Mouse (Mus musculus) neural tube, embryonic 13.5 days (tissue): ENCODE measurements at regions not wholly inside any gene's neighbourhood (a gene's known extent, or its start where the extent isn't known, plus 50 kb on each side); places are given as distances from the start of the nearest gene placed in this dataset.

ENCODE experiments used
- ATAC-seq: fragments of 200-750 bp; cut with Nextera tagmentation; 2 replicates; pipeline ENCODE4 v1.8.0; 2017; ENCODE audit warnings: low read depth, mild to moderate bottlenecking, moderate TSS enrichment, moderate library complexity
- H3K27ac ChIP-seq: fragments of 300-500 bp; sonication (generic); replicated peaks from 2 replicates; pipeline ENCODE4 v1.5.1; 2015; ENCODE audit warnings: moderate library complexity, mild to moderate bottlenecking, inconsistent platforms
- H3K27me3 ChIP-seq: fragments of 300-500 bp; sonication (generic); 2 replicates; pipeline ENCODE4 v1.6.1; 2015; ENCODE audit warnings: mild to moderate bottlenecking, inconsistent platforms
- H3K36me3 ChIP-seq: fragments of 300-500 bp; sonication (generic); 2 replicates; pipeline ENCODE4 v1.6.1; 2015; ENCODE audit warnings: mild to moderate bottlenecking, inconsistent platforms
- H3K4me1 ChIP-seq: fragments of 300-500 bp; sonication (generic); replicated peaks from 2 replicates; pipeline ENCODE4 v1.6.1; 2015; ENCODE audit warnings: inconsistent platforms
- H3K4me2 ChIP-seq: fragments of 300-500 bp; sonication (generic); 2 replicates; pipeline ENCODE4 v1.6.1; 2015; ENCODE audit warnings: inconsistent platforms, mild to moderate bottlenecking, moderate library complexity
- H3K4me3 ChIP-seq: fragments of 300-500 bp; sonication (generic); 2 replicates; pipeline ENCODE4 v1.5.1; 2015; ENCODE audit warnings: mild to moderate bottlenecking, inconsistent platforms
- H3K9ac ChIP-seq: fragments of 300-500 bp; sonication (generic); 2 replicates; pipeline ENCODE4 v1.6.1; 2015; ENCODE audit warnings: moderate library complexity, mild to moderate bottlenecking, inconsistent platforms
- H3K9me3 ChIP-seq: fragments of 300-500 bp; sonication (generic); 2 replicates; pipeline ENCODE4 v1.6.1; 2016; ENCODE audit warnings: inconsistent platforms
- WGBS: fragments of 180-500 bp; shearing (Covaris S2); methylation state at CpG from one replicate; pipeline ENCODE4 v1.1.7; 2015; 5-methylcytosine and 5-hydroxymethylcytosine counted together

DNA sequence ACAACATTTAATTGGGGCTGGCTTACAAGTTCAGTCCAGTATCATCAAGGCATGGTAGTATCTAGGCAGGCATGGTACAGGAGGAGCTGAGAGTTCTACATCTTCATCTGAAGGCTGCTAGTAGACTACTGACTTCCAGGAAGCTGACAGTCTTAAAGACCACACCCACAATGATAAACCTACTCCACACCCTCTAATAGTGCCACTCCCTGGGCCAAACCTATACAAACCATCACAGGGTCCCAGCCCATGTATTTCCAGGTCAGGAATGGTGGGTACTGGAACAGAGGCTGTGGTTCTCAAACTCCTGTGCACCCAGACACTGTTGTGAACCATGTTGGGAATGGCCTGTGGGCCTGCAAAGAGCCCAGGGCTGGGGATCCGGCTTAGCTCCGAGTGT, 55.2 kb upstream of the Eif4g2 start:
- Histone ChIP-seq H3K9me3 (no peaks in the 10 kb centered on the region), H3K27me3 (no peaks in the 10 kb centered on the region), H3K4me2 (no peak overlapping the region), H3K36me3 (no peaks in the 10 kb centered on the region), H3K27ac (no peak overlapping the region), H3K4me3 (no peak overlapping the region), H3K4me1 (no peaks in the 10 kb centered on the region), H3K9ac (no peak overlapping the region)
- WGBS = 98% methylated on average over 2 of the region's 2 CpGs
- ATAC-seq = no peak

DNA sequence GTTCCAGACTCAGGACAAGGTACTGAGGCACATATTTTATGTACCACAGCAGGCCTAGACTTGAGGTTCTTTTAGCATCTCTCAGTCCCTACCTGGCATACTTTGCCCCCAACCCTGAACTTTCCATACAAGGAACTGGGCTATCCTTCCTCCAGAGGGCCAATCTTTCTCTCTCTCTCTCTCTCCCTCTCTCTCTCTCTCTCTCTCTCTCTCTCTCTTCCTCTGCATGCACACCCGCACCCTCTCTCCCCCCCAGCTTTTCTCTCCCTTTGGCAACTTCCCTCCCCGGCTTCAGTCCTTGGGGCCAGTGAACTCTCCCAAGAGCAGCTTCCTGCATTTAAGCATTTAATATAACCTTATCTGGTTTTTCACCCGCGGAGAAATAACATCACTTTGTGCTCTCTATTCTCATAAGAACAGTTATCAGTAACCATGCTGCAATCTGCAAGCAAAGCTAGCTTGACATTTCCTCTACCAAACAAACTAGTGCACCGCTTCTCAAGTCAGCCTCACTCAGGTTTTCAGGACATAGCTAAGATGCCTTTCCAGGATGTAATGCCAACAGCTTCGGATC, 53.3 kb upstream of the Eif4g2 start:
- Histone ChIP-seq H3K27me3 (no peaks in the 10 kb centered on the region), H3K9me3 (no peaks in the 10 kb centered on the region), H3K4me1 (no peaks in the 10 kb centered on the region), H3K4me3 (no peak overlapping the region), H3K9ac (no peak overlapping the region), H3K36me3 (no peaks in the 10 kb centered on the region), H3K4me2 (no peak overlapping the region), H3K27ac (no peak overlapping the region)
- ATAC-seq = no peak
- WGBS = 81% methylated on average over 6 of the region's 6 CpGs

DNA sequence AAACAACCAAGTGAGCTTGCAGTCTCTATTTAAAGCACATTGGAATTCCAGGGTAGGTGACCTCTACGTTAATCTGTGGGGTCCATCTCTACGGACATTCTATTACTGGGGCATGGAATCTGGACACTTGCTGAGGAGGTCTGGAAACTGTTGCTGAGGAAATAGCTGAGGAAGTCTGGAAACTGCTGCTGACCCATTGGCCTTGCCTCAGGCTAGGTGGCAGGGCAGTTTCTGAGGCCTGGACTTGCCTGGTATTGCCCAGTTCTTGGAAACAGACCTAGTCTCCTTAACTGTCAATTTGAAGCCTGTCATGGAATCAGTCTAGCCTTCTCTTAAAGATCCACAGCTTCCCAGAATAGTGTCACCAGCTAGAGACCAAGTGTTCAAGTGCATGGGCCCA, 51.7 kb upstream of the Eif4g2 start:
- Histone ChIP-seq H3K27ac (no peak overlapping the region), H3K9me3 (no peaks in the 10 kb centered on the region), H3K4me1 (no peaks in the 10 kb centered on the region), H3K36me3 (no peaks in the 10 kb centered on the region), H3K27me3 (no peaks in the 10 kb centered on the region), H3K4me3 (no peak overlapping the region), H3K9ac (no peak overlapping the region), H3K4me2 (no peak overlapping the region)
- WGBS = 87% methylated on average over 2 of the region's 2 CpGs
- ATAC-seq = no peak
